Mouse (Mus musculus) adrenal gland, postnatal 36 days (tissue): ENCODE results near the gene Mtcl1. TPM values are rescaled to one million over a fixed set of nuclear protein-coding genes. Genes with fewer than 3 reads are reported as not detected.

Experiments
- DNase-seq, 2 experiments: peaks; one replicate each; pipeline ENCODE4 v3.0.0; 2021; ENCODE audit warnings: mixed read lengths in 1 of 2
- total RNA-seq, 2 experiments: library from RNA; stranded (reverse); gene quantifications; 2 replicates each; pipeline ENCODE4 v1.2.3; 2021

Mtcl1 gene
- total RNA-seq, 2 experiments from 2014 or later: 5.6 to 12.9 TPM

DNA sequence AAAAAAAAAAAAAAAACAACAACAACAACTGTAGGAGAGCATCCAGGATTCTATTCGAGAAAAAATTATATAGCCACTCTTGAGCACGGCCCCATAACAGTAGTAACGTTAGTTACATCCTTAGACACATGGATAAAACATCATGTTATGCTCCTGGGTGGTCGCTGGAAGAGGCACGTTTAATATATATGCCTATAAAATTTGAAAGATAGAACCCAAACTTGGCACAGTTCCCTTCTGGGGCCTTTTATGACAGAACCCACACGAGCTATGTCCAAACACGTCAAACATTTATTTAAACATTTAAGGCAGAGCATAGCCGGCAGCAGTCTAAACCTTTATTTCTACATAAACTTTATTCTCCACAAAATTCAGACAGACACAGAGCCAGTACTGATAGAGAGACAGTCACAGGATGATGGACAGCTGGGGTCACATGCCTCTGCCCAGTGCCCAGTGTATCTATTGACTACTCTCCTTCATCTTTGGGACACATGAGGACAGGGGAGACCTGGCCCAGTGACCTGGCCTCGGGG lies 40.4 kb downstream of the Mtcl1 start:
- no peak for DNase-seq

DNA sequence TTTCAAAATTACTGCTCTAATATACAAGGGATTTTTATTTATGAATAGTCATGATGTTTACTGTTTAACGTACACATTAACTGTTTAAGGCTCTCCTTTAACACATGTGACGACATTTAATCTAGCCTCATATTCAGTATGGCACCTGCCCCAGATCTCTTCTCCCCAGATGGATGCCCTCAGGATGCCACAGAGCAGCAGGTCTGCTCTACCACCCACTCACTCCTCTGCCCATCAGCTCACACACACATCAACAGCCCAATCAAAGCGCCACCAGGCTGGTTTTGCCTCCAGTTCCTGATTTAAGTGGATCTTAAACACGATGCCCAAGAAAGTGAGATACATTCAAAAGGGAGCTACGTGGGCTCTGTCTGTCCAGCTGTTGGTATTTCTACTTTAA lies 41.1 kb downstream of the Mtcl1 start:
- DNase-seq: no peak

DNA sequence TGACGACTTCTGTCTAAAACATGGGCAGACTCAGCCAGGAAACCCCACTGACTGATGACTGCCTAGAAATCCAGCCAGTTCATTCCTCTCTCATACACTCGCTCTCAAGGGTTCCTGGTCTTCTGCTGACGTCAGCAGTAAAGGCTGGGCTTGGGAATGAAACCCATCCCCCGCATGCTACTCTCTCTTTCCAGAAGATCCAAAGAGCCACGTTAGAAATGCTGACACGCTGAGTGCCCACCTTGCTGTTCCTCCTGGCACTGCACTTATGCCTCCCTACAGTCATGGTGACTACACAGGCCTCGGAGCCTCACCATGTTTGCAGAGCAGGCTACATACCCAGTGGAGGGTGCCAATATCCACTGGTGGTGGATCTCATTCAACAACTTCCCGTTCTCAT lies 41.7 kb downstream of the Mtcl1 start:
- no peak for DNase-seq

DNA sequence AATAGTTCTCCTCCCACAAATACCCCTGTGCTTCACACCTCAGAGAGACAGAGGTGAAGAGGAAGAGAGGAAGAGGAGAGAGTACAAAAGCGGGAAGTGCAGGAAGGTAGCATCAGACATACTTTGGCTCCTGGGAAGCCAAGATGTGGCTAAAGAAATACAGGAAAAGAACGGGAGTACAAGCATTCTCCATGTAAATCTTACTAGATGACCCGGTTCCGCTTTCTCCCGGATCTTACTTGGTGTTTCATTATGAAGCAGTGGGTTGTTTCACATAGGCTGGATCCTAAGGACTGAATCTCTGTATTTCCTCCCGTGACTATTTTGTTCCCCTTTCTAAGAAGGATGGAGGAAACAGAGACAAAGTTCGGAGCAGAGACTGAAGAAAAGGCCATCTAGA lies 43.9 kb downstream of the Mtcl1 start:
- DNase-seq: peak in 1 of 2 experiments; percentile 3

DNA sequence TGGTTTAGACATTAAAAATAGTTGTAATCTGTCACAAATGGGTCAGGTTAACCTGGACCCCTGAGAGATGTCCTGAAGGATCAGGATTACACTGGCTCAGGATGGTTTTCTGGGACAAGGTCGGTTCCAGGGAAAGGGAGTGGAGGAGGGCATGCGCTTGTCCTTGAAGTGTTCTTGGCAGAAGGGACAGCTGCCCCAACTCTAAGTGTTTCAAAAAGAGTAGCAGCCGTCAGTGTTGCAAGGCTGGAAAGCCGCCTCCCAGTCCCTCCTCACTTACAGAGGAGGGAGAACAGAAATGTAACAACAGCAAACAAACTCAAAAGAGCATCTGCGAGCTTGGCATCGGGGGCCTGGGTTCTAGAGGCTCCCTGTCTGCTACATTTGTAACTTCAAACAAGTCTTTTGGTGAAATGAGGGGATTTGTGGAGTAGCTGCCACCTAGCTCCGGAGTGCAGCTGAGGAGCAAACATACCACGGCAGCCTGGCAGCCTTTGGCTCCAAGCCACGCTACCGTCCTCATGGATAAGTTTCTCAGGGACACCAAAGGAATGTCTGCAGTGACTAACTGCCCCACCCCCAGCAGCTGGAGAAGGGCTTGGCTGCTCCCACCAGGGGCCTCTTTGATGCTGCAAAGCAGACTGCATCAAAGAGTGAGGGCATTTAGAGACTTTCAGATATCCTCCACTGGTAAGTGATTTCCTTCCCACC lies 44.5 kb downstream of the Mtcl1 start:
- peak; percentile 89 to 94 for DNase-seq

DNA sequence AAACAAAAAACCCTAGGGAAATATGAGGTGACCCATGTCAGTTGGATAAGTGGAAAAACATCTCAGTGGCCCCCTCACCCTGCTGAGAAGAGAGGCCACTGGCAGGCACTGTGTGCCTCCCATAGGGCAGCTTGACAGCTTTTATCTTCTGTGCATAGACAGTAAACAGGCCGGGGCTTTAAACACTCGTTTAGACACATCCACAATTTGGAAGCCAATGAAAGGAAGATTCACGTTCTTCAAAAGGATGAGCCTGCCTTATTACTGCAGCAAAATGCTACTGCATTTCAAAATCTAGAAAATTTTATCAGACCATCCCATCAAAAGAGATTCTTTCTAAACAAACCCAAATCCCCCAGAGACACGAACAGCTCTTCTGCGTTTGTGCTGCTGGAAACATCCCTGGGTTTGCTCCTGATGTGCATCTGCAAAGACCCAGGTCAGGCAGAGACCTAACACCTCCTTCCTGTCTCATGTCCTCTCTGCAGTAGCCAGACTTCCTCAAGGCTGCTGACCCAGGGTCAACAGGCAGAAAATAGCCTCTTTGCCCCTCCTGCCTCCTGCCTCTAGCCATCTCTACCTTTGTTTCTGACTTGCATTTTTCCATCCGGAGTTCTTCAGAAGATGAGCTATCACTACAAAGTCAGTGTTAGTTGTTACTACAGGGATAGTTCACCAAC lies 46.6 kb downstream of the Mtcl1 start:
- DNase-seq: peak in 1 of 2 experiments; percentile 16

DNA sequence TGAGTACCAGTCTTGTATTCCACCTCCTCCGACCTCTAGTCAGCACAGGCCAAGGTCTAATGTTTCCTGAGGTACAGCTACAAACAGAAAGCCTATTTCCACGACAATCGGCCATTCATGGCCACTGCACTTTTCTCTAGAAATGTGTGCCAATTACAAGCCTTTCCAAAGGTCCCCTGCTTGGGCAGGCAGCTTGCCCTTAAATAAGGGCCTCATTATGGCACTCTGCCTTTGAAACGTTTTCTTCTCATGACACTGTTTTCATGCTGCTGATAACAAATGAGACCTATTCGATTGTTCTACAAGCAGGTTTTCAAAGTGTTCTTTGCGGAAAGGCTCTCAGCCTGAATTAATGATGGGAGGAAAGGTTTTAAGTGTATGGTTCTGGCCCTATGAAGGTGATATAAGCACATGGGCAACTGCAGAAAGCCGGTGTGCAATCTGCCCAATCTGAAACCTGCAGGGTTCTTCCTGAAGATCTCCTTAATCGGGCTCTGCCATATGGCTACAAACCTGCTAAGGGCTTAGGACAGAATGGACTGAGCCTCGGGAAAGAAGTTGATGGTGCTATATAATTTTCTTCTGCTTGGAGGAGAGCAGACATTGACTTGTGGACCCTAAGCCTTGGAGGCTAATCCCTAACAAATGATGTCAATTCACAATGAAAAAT lies 47.8 kb downstream of the Mtcl1 start:
- no peak for DNase-seq

DNA sequence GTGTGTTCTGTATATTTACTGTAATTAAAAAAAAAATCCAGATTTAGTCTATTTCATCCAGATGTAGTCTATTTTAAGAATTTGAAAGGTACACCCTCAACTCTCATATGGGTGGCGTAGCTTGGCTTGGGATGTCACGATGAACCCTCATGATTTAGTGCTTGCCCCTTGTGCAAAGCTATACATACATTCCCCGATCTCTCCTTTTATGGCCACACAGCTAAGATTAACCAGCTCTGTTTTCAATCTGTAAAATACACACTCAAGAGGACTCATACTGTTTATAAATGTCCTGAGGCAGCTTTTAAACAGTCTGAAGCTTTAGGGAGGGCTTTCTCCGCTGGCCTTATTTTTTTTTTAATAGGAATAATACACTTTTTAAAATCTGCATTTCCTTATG lies 49.8 kb downstream of the Mtcl1 start:
- no peak for DNase-seq

DNA sequence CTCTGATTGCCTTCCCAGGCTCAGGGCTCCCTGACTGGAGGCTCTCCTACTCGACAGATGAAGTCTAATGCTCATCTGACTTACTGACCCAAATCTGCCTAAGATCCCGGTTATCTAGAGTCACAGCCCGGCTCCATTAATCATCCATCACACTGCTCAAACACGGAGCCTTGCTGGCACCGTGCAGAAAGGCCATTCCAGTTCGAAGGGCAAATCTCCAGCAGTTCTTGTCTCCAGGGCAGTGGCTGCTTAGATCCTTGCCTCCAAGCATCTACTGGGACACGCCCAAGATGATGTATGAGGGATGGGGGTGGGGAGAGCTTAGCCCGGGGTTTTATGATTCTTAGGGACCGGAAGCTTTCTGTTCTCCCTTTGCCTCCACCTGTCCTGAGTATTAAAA lies 55.0 kb downstream of the Mtcl1 start:
- DNase-seq: peak; percentile 44 to 55

DNA sequence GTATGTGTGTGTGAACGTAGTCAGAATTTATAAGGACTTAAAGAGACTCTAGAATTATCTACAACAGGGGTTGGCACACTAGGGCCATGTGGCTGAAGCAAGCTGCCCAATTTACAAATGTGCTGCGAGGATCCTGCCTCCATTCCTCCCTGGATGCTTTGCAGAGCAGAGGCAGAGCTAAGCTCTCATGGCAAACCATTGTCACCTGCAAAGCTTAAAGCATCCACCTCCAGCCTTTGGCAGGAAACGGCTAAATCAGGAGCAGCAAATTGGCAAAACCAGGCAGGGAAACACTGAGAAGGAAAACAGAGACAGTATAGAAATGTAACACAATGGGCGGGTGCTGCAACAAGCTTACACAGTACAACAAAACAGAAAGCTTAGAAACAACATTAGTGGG lies 61.2 kb downstream of the Mtcl1 start:
- DNase-seq: no peak

DNA sequence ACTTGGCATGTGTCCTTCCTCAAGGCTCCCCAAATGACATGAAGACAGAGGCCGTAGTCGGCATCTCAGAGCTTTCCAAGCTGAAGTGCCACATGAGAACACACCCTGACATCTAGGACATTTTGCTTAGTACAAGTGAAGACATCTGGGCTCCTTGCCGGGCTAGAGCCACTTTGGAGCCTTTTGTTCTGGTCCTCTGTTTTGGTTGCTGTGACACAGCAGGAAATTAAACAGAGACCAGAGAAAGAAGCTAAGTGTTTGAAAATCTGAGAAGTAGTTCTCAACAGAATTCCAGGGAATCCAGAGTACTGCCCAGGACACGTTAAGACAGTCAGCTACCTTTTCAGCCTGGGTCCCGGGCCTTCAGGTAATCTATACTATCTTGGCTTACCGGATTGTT lies 68.2 kb downstream of the Mtcl1 start:
- DNase-seq: no peak

DNA sequence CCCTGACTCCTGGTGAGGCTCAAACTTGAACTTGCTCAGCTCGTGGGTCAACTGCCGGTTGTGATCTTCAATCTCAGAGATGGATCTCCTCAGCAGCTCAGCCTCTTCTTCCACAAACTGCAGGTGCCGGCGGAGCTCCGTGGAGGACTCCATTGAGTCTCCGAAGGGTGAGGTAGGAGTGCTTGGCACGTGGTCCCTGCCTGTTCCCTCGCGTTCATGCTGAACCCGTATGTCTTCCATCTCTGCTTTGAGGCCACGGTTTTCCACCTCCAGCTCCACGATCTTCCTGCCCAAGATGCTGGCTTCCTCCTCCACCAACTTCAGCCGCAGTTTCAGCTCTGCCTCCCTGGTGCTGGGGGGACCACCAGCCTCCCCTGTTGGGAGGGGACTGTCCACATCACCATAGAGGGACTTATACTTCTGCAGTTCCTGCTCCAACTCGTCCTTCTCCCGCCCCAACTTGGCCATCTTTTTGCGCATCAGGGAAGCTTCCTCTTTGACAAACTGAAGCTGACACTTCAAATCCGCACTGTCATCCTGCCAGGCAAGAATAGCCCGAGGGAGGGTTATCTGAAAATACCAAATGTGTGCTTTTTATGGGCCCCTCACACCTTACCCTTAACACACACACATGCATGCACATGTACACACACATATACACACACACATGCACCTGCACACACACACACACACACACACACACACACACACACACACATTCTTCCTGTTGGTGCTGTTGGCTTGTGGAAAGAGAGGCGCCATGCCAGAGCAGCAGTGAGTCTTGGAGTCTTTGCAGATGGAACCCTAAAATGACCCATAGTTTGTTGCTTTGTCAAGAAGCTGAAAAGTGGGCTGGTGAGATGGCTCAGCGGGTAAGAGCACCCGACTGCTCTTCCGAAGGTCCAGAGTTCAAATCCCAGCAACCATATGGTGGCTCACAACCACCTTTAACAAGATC lies 69.4 kb downstream of the Mtcl1 start:
- DNase-seq: no peak

DNA sequence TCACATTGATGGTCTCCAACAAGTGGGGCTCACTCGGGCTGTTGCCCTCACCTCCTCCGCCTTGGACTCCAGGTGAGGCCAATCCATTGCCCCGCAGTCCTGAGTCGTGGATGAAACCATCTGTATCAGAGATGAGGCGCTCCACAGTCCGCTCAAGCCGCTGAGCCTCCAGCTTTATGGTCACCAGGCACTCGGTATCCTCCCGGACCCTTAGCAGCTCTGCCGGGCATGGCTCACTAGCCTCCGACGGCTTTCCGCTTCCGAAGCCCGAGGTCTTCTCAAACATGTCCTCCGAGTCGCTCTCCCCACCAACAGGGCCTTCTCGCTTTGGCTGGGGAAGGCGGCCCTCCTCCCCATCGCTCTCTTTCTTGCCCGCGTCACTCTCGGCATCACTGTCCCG lies 70.2 kb downstream of the Mtcl1 start:
- no peak for DNase-seq

DNA sequence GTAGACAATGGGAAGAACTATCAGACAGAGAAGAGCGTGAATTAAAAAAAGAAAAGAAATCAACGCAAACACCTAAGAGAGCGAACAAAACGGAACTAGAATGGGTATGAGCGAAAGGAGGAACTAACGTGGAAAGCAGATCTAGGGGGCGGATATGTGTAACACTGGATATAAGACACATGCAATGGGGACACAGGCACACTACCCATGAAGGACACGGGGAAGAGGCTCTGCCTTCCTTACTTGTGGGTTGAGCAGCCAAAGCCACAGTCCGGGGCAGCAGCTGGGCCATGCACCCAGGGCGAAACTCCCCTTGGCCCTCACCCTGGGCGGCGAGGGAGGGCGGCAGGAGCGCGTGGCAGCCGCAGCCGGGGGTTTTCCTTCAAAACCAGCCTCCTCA lies 71.4 kb downstream of the Mtcl1 start:
- no peak for DNase-seq

DNA sequence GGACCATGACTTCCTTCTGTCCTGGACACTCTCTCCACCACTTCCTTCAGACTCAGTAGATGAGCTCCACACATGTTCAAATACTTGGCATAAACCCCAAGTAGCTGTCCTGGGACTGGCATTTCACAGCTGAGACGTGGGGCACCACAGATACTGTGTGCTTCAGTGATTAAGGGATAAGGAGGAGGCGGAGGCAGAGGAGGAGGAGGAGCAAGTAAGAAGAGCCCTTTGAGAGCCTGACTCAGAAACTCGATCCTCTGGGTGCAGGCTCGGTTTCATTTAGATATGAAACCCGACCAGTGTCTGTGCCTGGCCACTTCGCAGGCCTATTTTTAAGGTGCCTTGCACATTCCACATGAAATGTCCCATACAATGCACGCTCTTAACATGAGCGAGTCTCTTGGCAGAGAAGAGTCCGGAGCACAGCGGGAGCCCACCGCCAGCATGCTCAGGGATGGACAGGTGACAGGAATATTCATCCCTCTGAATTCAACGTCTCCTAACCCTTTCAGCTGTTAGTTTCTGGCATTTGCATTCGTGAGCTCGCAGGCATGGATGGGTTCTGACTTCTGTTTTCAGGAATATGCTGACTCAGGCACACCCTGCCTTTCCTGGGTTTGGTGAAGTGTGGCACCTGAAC lies 74.8 kb downstream of the Mtcl1 start:
- no peak for DNase-seq

DNA sequence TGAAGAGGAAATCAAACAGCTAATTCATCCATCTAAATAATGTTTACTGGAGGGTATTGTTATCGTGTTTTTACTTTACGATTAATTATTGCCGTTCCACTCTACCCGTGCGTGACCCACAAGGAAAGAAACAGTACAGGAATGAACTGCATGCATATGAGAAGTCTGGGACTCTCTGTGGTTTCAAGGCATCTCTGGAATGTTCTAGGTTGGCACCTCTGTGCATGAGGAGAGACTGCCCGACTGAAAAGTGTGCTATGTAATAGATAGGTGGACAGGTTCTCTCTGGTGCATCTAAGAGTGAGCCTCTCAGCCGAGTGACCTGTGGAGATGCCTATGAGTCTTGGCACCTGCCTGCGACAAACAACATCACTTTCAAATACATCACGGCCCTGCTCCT lies 78.7 kb downstream of the Mtcl1 start:
- no peak for DNase-seq

DNA sequence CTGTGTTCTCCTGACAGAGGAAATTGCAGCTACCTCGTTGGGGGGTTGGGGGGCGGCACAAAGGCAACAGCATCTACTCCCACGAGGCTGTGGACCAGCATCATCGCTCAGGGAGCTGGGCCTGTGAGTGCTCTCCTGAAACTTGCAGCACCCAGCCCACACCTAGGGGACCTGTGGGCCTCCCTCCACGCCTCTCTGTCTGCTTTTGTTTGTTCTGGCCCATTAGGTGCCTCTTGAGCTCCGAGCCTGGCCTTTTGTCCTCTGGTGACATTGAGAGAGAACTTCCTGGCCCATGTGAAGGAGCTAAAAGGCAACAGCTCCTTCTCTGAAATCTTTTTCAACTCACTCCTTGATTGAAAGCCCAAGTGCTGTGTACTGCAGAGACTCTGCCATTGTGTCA lies 79.8 kb downstream of the Mtcl1 start:
- DNase-seq: no peak

DNA sequence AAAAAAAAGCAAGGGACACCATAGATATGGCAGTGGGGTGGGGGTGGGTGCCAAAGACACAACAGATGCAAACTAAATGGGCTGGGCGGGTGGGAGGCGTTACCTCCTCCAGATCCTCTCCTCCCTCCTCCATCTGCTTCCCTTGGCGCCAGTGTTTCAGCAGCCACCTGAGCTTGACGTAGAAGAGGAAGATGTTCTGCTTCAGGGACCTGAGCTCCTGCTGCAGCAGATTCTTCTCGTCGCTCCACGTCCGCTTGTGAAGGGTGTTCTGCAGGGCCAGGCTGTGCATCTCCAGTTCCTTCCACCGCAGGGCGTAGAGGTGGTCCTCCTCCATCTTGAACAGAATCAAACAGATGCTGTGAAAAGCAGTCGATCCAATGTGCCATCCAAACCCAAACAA lies 81.4 kb downstream of the Mtcl1 start:
- DNase-seq: no peak

DNA sequence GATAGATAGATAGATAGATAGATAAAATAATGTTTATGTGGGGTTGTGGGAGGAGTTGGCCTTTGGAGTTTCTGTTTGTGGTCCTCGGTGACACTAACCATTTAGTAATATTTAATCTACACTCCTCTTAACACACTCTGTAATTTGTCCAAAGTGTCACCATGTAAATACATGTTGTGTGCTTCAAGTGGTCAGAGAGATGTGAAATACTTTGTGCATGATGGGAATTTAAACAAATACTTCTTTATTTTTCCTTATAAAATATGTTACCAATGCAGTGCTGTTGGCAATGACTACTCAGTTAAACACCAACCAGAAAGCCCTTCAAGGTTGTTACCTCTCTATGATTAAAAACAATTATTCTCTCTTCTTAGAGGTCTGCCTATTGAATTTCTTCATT lies 83.9 kb downstream of the Mtcl1 start:
- DNase-seq: no peak

DNA sequence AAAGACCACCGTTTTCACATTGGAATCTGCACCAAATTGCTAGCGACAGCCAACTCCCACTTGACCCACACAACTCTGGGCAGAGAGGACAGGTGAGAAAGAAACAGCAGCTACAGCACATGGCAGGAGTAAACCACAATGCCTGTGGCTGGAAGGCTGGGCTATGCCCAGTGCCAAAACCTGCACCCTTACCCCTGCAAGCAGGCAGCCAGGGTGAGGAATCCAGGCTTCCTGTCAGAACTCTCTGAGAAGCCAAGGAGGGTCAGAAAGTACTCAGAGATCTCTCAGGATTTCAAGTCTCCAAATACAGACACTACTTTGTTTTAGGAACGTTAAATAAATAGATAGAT lies 84.3 kb downstream of the Mtcl1 start:
- DNase-seq: no peak

DNA sequence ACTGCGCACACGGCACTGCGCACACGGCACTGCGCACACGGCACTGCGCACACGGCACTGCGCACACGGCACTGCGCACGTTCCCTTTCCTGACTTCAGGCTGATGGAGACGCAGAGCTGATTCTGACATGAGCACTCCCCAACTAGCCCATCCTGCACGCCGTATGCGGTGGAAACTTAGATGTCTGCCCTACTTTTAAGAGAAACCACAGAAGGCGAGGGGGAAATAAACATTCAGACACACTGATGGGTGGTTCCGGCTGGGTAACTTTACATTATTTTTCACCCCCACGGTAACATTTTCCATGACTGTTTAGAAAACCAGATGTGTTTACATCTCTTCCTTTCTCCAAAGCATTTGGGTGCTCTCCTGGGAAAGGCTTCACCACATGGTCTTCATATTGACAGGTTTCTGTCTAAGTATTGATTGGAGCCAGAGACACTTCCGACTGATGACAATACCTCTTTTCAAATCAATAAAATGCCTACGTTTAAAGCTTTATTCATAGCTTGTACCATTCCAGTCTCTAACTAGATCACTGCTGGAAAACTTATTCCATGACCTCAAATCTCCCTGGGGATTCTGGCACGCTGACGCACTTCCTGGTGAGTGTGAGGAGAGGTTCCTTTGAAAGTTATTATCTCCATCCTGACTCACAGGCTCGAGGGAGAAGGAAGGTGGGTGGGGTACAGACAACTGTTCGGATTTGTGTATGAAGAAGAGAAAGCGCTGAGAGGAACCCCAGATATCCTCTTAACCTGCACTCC lies 84.8 kb downstream of the Mtcl1 start:
- DNase-seq: no peak
